Mouse (Mus musculus): Measurements from ENCODE around the gene Tsfm. TPM values are rescaled to one million over a fixed set of nuclear protein-coding genes. Genes with fewer than 3 reads are reported as not detected.
A peak's percentile ranks its signal among the peaks of the same experiment; 100 is the strongest.

Tsfm gene
- polyA plus RNA-seq, 1 experiment from 2014 or later = 42.3 TPM

DNA sequence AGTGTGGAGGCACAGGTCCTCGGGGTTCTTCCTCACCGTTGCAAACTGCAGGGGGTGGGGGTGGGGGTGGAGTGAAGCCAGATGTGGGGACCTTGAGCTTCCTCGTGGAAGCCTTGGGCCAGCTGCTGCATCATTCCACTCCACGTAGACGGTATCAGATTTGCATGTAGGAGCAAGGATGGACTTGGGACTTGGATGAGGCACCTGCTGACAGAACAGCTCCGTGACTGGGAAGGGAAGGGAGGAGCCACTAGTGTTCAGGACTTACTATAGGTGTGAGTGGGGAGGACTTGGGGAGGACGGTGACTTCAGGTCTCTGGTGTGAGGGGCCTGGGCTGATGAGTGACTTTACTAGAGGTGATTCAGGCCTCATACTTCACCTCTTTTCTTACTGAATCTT is 57.7 kb downstream of the Tsfm start:
- no peak overlapping the region for H3K4me2 ChIP-seq (replicated peaks; ENCODE audit: low read depth, low read length)
- no peak overlapping the region for H3K27ac ChIP-seq (ENCODE audit: low read length)
- H3K9ac ChIP-seq (replicated peaks; ENCODE audit: low read depth) = no peak overlapping the region
- H3K27me3 ChIP-seq (replicated peaks; ENCODE audit: insufficient read depth, low read length) = no peaks in the 10 kb centered on the region
- DNase-seq (ENCODE audit: low spot score) (no peak), ATAC-seq (no peak)
- peaks cover 10% of the 10 kb centered on the region; the same call in 1 of the 2 replicates for H3K4me1 ChIP-seq (ENCODE audit: insufficient read depth, low read depth, low read length)
- H3K36me3 ChIP-seq (ENCODE audit: insufficient read depth, low read length) = no peaks in the 10 kb centered on the region
- TF ChIP-seq EP300 (IDR thresholded peaks at IDR 0.05) (no peak), CTCF (IDR thresholded peaks at IDR 0.05) (no peak)
- H3K4me3 ChIP-seq (ENCODE audit: low read depth, low read length) = no peak overlapping the region
- no peaks in the 10 kb centered on the region for H3K9me3 ChIP-seq (ENCODE audit: low read length)
- WGBS = 40% methylated on average over 7 of the region's 7 CpGs

DNA sequence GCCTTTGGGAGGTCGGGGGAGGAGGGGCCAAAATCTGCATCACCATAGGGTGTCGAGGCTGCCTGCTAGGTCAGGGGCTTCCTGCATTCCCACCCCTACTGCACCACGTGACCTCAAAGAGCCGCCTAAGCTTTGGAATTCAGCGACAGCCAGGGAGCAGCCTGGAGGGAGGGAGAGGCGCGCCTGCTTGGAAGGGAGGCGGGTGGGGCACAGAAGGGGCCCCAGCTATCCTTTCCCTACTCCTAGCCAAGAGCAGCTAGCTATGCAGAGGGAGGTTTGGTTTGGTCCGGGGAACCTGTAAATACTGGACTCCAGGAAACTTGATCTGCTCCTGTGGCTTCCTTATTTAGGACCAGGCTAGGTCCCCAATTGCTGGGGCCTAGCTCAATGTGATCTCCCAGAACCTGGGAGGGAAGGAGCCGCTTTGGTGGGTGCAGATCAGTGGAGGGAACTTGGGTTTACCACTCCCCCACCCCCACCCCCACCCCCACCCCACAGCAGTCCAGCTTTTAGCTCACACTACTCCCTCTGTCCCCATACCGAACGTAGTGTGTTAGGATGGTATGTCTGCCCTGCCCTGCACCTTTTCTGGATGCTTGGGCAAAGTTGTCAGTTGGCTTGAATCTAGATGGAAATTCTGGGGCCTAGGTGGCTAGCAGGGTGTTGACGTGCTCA is 58.5 kb downstream of the Tsfm start:
- H3K4me2 ChIP-seq (replicated peaks; ENCODE audit: low read depth, low read length) = peak overlapping the region; percentile 25
- H3K27ac ChIP-seq (ENCODE audit: low read length) = peak overlapping the region; percentile 63
- TF ChIP-seq CTCF (IDR thresholded peaks at IDR 0.05) (peak; percentile 17), EP300 (IDR thresholded peaks at IDR 0.05) (no peak)
- peaks cover 10% of the 10 kb centered on the region; the same call in 1 of the 2 replicates for H3K4me1 ChIP-seq (ENCODE audit: insufficient read depth, low read depth, low read length)
- H3K4me3 ChIP-seq (ENCODE audit: low read depth, low read length) = no peak overlapping the region; the same call in 1 of the 2 replicates
- no peak overlapping the region for H3K9ac ChIP-seq (replicated peaks; ENCODE audit: low read depth)
- no peaks in the 10 kb centered on the region for H3K27me3 ChIP-seq (replicated peaks; ENCODE audit: insufficient read depth, low read length)
- DNase-seq (ENCODE audit: low spot score) = peak; percentile 87
- no peaks in the 10 kb centered on the region for H3K36me3 ChIP-seq (ENCODE audit: insufficient read depth, low read length)
- ATAC-seq = peak; percentile 85
- WGBS = 19% methylated on average over 13 of the region's 13 CpGs
- H3K9me3 ChIP-seq (ENCODE audit: low read length) = no peaks in the 10 kb centered on the region

DNA sequence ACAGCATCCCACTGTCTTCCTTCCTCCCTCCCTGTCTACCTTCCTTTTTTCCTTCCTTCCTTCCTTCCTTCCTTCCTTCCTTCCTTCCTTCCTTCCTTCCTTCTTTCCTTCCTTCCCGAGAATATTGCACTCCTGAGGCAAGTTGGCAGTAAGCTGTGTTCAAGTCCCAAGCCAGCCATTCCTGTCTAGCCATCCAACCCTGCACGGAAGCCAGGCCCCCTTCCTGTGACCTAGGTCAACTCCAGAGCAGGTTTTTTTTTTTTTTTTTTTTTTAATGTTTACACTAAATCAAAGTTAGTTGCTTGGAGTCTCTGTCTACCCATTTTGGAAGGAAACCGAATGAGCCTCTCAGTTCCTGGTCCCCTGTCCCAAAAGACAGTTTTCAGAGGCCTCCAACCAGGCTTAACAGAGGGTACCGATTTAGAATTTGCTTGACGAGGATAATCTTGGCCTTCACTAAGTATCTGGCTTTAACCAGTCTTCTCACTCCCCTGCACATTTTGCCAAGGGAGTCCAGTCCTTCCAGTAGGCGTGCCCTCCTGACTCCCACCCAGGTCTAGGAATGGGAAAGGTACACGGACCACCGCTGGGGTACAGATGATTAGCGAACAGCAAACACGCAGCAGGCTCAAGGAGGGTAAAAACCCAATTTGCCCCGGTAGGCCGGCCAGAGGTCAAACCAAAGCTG is 59.1 kb downstream of the Tsfm start:
- WGBS = 13% methylated on average over 12 of the region's 12 CpGs
- Histone ChIP-seq H3K4me3 (ENCODE audit: low read depth, low read length) (no peak overlapping the region), H3K4me2 (replicated peaks; ENCODE audit: low read depth, low read length) (peak overlapping the region; percentile 25), H3K27me3 (replicated peaks; ENCODE audit: insufficient read depth, low read length) (no peaks in the 10 kb centered on the region), H3K4me1 (ENCODE audit: insufficient read depth, low read depth, low read length) (peaks cover 10% of the 10 kb centered on the region; the same call in 1 of the 2 replicates), H3K27ac (ENCODE audit: low read length) (peak overlapping the region; percentile 63), H3K9me3 (ENCODE audit: low read length) (no peaks in the 10 kb centered on the region), H3K9ac (replicated peaks; ENCODE audit: low read depth) (no peak overlapping the region), H3K36me3 (ENCODE audit: insufficient read depth, low read length) (no peaks in the 10 kb centered on the region)
- TF ChIP-seq CTCF (IDR thresholded peaks at IDR 0.05) = no peak
- no peak for TF ChIP-seq EP300 (IDR thresholded peaks at IDR 0.05)
- ATAC-seq (no peak; the same call in 1 of the 2 replicates), DNase-seq (ENCODE audit: low spot score) (no peak)

DNA sequence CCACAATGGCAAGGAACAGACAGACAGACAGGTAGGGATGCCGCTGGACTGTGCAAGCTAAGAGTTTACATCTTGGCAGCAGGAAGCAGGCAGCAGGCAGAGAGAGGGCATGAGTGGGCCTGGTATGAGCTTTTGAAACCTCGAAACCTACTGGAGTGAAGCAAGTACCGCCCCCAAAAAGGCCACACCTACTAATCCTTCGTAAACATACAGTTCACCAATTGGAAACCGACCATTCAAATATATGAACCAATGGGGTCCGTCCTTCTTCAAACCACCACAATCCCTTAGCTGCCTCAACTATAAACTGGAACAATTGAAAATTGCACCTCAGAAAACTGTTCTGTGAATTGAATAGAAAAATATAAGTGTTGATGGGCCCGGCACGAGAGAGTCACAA is 66.8 kb downstream of the Tsfm start:
- 80% methylated on average over 8 of the region's 8 CpGs for whole genome bisulfite sequencing
- Histone ChIP-seq H3K4me2 (replicated peaks; ENCODE audit: low read depth, low read length) (no peak overlapping the region), H3K9ac (replicated peaks; ENCODE audit: low read depth) (no peak overlapping the region), H3K27me3 (replicated peaks; ENCODE audit: insufficient read depth, low read length) (no peaks in the 10 kb centered on the region), H3K27ac (ENCODE audit: low read length) (peak overlapping the region; percentile 85), H3K4me1 (ENCODE audit: insufficient read depth, low read depth, low read length) (peaks cover 7% of the 10 kb centered on the region), H3K4me3 (ENCODE audit: low read depth, low read length) (no peak overlapping the region), H3K9me3 (ENCODE audit: low read length) (no peaks in the 10 kb centered on the region), H3K36me3 (ENCODE audit: insufficient read depth, low read length) (no peaks in the 10 kb centered on the region)
- TF ChIP-seq CTCF (IDR thresholded peaks at IDR 0.05) (no peak), EP300 (IDR thresholded peaks at IDR 0.05) (no peak)
- ATAC-seq (no peak), DNase-seq (ENCODE audit: low spot score) (no peak)

DNA sequence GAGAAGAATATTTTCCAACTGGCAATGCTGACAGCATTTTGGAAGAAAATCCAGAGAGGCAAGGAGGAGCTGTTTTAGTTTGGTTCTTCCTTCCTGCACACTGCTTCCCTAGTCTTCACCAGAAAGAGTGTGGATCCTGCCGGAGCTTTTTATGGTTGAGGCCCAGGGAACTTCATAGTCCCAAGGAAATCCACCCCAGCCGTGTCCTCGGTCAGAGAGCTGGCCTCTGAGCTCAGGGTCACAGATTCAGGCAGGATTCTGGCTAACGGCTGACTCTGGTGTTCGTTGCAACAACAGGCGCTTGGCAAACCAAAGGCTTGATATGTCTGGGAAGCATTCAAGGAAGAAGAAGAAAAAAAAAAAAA is 67.7 kb downstream of the Tsfm start:
- H3K27ac ChIP-seq (ENCODE audit: low read length) = peak overlapping the region; percentile 85
- no peak overlapping the region for H3K4me3 ChIP-seq (ENCODE audit: low read depth, low read length)
- no peak overlapping the region for H3K4me2 ChIP-seq (replicated peaks; ENCODE audit: low read depth, low read length)
- no peak overlapping the region; the same call in 1 of the 2 replicates for H3K9ac ChIP-seq (replicated peaks; ENCODE audit: low read depth)
- peaks cover 7% of the 10 kb centered on the region for H3K4me1 ChIP-seq (ENCODE audit: insufficient read depth, low read depth, low read length)
- ATAC-seq (no peak), DNase-seq (ENCODE audit: low spot score) (no peak)
- H3K36me3 ChIP-seq (ENCODE audit: insufficient read depth, low read length) = no peaks in the 10 kb centered on the region
- H3K27me3 ChIP-seq (replicated peaks; ENCODE audit: insufficient read depth, low read length) = no peaks in the 10 kb centered on the region
- TF ChIP-seq CTCF (IDR thresholded peaks at IDR 0.05) (no peak), EP300 (IDR thresholded peaks at IDR 0.05) (no peak)
- WGBS = 34% methylated on average over 6 of the region's 6 CpGs
- no peaks in the 10 kb centered on the region for H3K9me3 ChIP-seq (ENCODE audit: low read length)

DNA sequence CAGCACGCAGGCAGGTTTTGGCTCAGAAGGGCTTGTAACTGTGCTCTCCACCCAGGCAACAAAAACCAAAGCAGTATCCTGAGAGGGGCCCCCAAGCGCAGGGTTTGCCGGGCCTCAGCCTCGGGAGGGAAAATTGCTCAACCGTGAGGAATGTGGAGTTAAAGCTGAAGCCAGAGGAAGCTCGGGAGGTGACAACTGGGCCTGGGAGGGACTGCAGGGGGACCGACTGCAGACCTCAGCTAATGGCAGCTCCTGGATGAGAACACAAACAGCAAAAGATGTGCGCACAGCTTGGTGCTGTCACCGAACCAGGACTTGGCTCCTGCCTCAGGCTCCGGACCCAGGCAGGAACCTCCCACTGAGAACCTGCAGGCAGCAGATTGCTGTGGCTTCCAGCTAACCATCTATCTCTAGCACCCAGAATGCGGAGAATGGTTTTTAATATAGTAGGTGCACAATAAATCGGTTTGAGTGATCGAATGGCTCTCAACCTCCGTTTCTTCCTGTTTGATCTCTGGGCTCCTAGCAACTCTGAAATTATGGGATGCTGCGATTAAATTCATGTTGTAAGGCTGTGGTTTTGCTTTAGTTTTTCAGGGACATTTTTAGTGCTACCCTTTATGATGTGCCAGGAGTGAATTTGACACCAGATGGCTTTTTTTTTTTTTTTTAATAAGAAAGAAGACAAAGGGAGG is 68.2 kb downstream of the Tsfm start:
- TF ChIP-seq CTCF (IDR thresholded peaks at IDR 0.05) (0 out of 2 replicates have a peak, but pooled peaks have one; percentile 6), EP300 (IDR thresholded peaks at IDR 0.05) (no peak)
- H3K9ac ChIP-seq (replicated peaks; ENCODE audit: low read depth) = no peak overlapping the region; the same call in 1 of the 2 replicates
- peak overlapping the region; percentile 85 for H3K27ac ChIP-seq (ENCODE audit: low read length)
- DNase-seq (ENCODE audit: low spot score) (peak; percentile 95), ATAC-seq (peak; percentile 81)
- no peaks in the 10 kb centered on the region for H3K27me3 ChIP-seq (replicated peaks; ENCODE audit: insufficient read depth, low read length)
- H3K4me2 ChIP-seq (replicated peaks; ENCODE audit: low read depth, low read length) = peak overlapping the region; percentile 5; the same call in 1 of the 2 replicates
- no peak overlapping the region for H3K4me3 ChIP-seq (ENCODE audit: low read depth, low read length)
- WGBS = 22% methylated on average over 15 of the region's 15 CpGs
- H3K36me3 ChIP-seq (ENCODE audit: insufficient read depth, low read length) = no peaks in the 10 kb centered on the region
- H3K4me1 ChIP-seq (ENCODE audit: insufficient read depth, low read depth, low read length) = peaks cover 7% of the 10 kb centered on the region
- H3K9me3 ChIP-seq (ENCODE audit: low read length) = no peaks in the 10 kb centered on the region
